Mouse (Mus musculus): ENCODE results near the gene Slc5a1.

DNA sequence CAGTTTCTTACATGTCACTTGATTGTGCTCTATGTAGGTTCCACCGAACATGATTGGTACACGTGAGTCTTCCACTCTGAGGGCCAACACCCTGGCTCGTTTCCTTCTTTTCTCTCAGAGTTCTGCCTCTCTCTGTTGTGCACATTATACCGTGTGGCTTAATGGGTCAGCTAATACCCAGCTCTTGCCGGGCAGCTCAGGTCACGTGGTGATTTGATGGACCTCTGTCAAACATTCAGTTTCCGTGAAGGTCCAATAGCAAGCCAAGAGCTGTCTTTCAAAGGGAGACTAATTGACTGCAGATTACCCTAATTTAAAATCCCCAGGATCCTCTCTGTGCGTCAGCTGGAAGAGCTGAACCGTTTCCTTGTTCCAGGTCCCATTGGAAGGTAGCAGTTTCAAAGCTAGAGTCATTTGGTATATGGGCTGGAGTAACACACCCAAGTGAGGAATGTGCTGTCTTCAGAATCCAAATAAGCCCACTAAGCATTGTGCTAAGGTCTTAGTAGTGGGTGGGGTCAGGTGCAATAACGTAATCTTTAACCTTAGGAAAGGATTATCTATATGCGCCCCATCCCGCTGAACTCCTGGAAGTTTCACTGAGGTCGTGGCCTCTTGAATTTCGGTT is 3.9 kb downstream of the Slc5a1 start:
- TF ChIP-seq CTCF (IDR thresholded peaks at IDR 0.05; ENCODE audit: low read depth) (no peak), EP300 (optimal IDR thresholded peaks at IDR 0.05) (no peak)
